ENCODE assay signal across 29 mouse cellular contexts in genomic region chr17:13747681-13748080, GRCm38 (mm10). TPM values are rescaled to one million over a fixed set of nuclear protein-coding genes. Genes with fewer than 3 reads are reported as not detected.
DNase-seq lines count a peak whose midpoint lies in the region; ATAC-seq and TF ChIP-seq lines count a peak whose summit lies in the region.
"Had no signal": no experiment of that assay in that cellular context is flagged by ENCODE, and none has a peak within 500 bp of the region (broad histone marks: within the 10 kb centered on the region; RNA-seq: fewer than 3 reads in every experiment).

No protein-coding gene starts in this region.

- no peak overlapping the region for H3K4me2 ChIP-seq in liver, postnatal 0 days (ENCODE audit: low read depth, low read length)
- H3K4me2 ChIP-seq: embryonic facial prominence, embryonic 12.5 days; embryonic facial prominence, embryonic 15.5 days; forebrain, embryonic 13.5 days; heart, embryonic 12.5 days; heart, embryonic 15.5 days had no signal

- no peak overlapping the region for H3K4me3 ChIP-seq in heart, embryonic 10.5 days
- H3K4me3 ChIP-seq in liver, postnatal 0 days (ENCODE audit: low read depth, low read length) = no peak overlapping the region
- H3K4me3 ChIP-seq: embryonic facial prominence, embryonic 12.5 days; embryonic facial prominence, embryonic 15.5 days; forebrain, embryonic 13.5 days; gastrocnemius, adult 2 months; heart, embryonic 12.5 days; heart, embryonic 15.5 days had no signal

- no peak for TF ChIP-seq EP300 in liver, postnatal 0 days (IDR thresholded peaks at IDR 0.05; ENCODE audit: low read depth)

- H3K9me3 ChIP-seq in heart, embryonic 10.5 days = no peaks in the 10 kb centered on the region
- H3K9me3 ChIP-seq in liver, postnatal 0 days (ENCODE audit: low read length) = no peaks in the 10 kb centered on the region
- H3K9me3 ChIP-seq: embryonic facial prominence, embryonic 12.5 days; embryonic facial prominence, embryonic 15.5 days; forebrain, embryonic 13.5 days; heart, embryonic 12.5 days; heart, embryonic 15.5 days had no signal

- 89% methylated on average over 9 of the region's 9 CpGs for WGBS in heart, embryonic 10.5 days
- WGBS in liver, postnatal 0 days (ENCODE audit: insufficient replicate concordance) = 81% methylated on average over 9 of the region's 9 CpGs

- ATAC-seq in liver, postnatal 0 days = no peak
- ATAC-seq: CD4-positive, CD25-positive, alpha-beta regulatory T cell, adult 4 months; forebrain, embryonic 13.5 days; forebrain, embryonic 16.5 days; hindbrain, embryonic 16.5 days; intestine, postnatal 0 days had no signal

- H3K9ac ChIP-seq in liver, postnatal 0 days (replicated peaks) = no peak overlapping the region
- H3K9ac ChIP-seq: embryonic facial prominence, embryonic 12.5 days; embryonic facial prominence, embryonic 15.5 days; forebrain, embryonic 13.5 days; heart, embryonic 12.5 days; heart, embryonic 15.5 days had no signal

- no peaks in the 10 kb centered on the region for H3K36me3 ChIP-seq in heart, embryonic 10.5 days
- no peaks in the 10 kb centered on the region for H3K36me3 ChIP-seq in liver, postnatal 0 days (replicated peaks; ENCODE audit: insufficient read depth, low read length)
- H3K36me3 ChIP-seq: embryonic facial prominence, embryonic 12.5 days; embryonic facial prominence, embryonic 15.5 days; heart, embryonic 12.5 days; heart, embryonic 15.5 days had no signal

- H3K27ac ChIP-seq in heart, embryonic 10.5 days = no peak overlapping the region
- no peak overlapping the region for H3K27ac ChIP-seq in liver, postnatal 0 days (ENCODE audit: low read depth)
- H3K27ac ChIP-seq: embryonic facial prominence, embryonic 12.5 days; embryonic facial prominence, embryonic 15.5 days; forebrain, embryonic 13.5 days; gastrocnemius, adult 2 months; heart, embryonic 15.5 days had no signal

- H3K27me3 ChIP-seq in heart, embryonic 10.5 days (ENCODE audit: insufficient read depth, poor library complexity, severe bottlenecking) = no peaks in the 10 kb centered on the region
- H3K27me3 ChIP-seq in liver, postnatal 0 days (ENCODE audit: insufficient read depth, low read length) = no peaks in the 10 kb centered on the region
- H3K27me3 ChIP-seq: embryonic facial prominence, embryonic 12.5 days; embryonic facial prominence, embryonic 15.5 days; forebrain, embryonic 13.5 days; heart, embryonic 12.5 days; heart, embryonic 15.5 days had no signal

- H3K4me1 ChIP-seq in heart, embryonic 10.5 days = peaks cover 31% of the 10 kb centered on the region
- H3K4me1 ChIP-seq in liver, postnatal 0 days (ENCODE audit: insufficient read depth) = no peaks in the 10 kb centered on the region; the same call in 1 of the 2 replicates

- peak; percentile 43 for DNase-seq in heart, embryonic 10.5 days (ENCODE audit: low spot score)
- no peak for DNase-seq in heart, adult 18-20 months
- DNase-seq in R1 (ENCODE audit: low read depth, low spot score) (peak; percentile 63), ZHBTc4 (ENCODE audit: low read depth, low spot score) (peak; percentile 72), MN1 (ENCODE audit: low spot score) (no peak)
- DNase-seq in testis, postnatal 10 days (ENCODE audit: low spot score) = peak; percentile 54
- DNase-seq in liver, postnatal 0 days = no peak
- DNase-seq: adrenal gland, adult 2 months; adrenal gland, postnatal 14 days; cerebellum, adult 11 months; cerebellum, adult 2 months; cerebellum, adult 9-11 months; cerebellum, postnatal 25 days; gastrocnemius, adult 2 months; gastrocnemius, postnatal 14 days; heart, postnatal 10 days; heart, postnatal 36 days; kidney, adult 2 months had no signal

- no peak for TF ChIP-seq CTCF in liver, postnatal 0 days (IDR thresholded peaks at IDR 0.05; ENCODE audit: low read depth)

RNA-seq across cellular contexts. Expression of gene Afdn, which starts 12.7 kb away (rescaled TPM):
- 91.3 and 110 TPM in 2 replicates for polyA plus RNA-seq in heart, embryonic 10.5 days (2016; fragmentation: Nextera tagmentation; extraction: Ambion mirVana)
- 10 to 100 TPM; 49.0 to 52.5 TPM for total RNA-seq in heart, adult 18-20 months (2021)
- polyA plus RNA-seq in liver, postnatal 0 days (2015; fragmentation: Nextera tagmentation; extraction: Ambion mirVana) = 20.6 and 25.0 TPM in 2 replicates

RNA-seq across cellular contexts. Expression of gene Tcte2, which starts 13.9 kb away (rescaled TPM):
- polyA plus RNA-seq in heart, embryonic 10.5 days (2016; fragmentation: Nextera tagmentation; extraction: Ambion mirVana) = 3.3 and 3.7 TPM in 2 replicates
- 1 to 10 TPM; 4.7 to 6.0 TPM for total RNA-seq in heart, adult 18-20 months (2021)
- 0.42 and 0.45 TPM in 2 replicates for polyA plus RNA-seq in liver, postnatal 0 days (2015; fragmentation: Nextera tagmentation; extraction: Ambion mirVana)
- total RNA-seq: common myeloid progenitor, adult 5-6 weeks; MEL had no signal
- polyA plus RNA-seq: CD4-positive, CD25-positive, alpha-beta regulatory T cell, adult 4 months had no signal

Comparison
In these comparisons a context has a peak if more than half of its experiments do, and no peak if none do; other contexts are left out.
1. DNase-seq: peak in heart, embryonic 10.5 days (single experiment), R1 (single experiment), ZHBTc4 (single experiment) and testis, postnatal 10 days (single experiment); none in heart, adult 18-20 months (0 of 2), liver, postnatal 0 days (single experiment) and MN1 (single experiment).